Mouse (Mus musculus) forebrain, embryonic 14.5 days (tissue): ENCODE results near the gene Fancf. TPM values are rescaled to one million over a fixed set of nuclear protein-coding genes. Genes with fewer than 3 reads are reported as not detected.

Source experiments
- ATAC-seq: fragments of 200-750 bp; cut with Nextera tagmentation; 2 replicates; pipeline ENCODE4 v1.8.0; 2017; ENCODE audit warnings: mild to moderate bottlenecking, moderate library complexity
- DNase-seq: peaks from one replicate; pipeline ENCODE4 v3.0.0-alpha.2; 2015; ENCODE audit warnings: low spot score
- H3K27ac ChIP-seq: fragments of 300-500 bp; sonication (generic); 2 replicates; pipeline ENCODE4 v1.5.1; 2014; ENCODE audit warnings: low read depth, mild to moderate bottlenecking, control low read depth, low read length, moderate library complexity
- H3K27me3 ChIP-seq: fragments of 300-500 bp; sonication (generic); replicated peaks from 2 replicates; pipeline ENCODE4 v1.6.1; 2014; ENCODE audit warnings: low read length, control low read depth, mixed read lengths; ENCODE audit not compliant: control insufficient read depth, insufficient read depth
- H3K36me3 ChIP-seq: fragments of 300-500 bp; sonication (generic); 2 replicates; pipeline ENCODE4 v1.6.1; 2014; ENCODE audit warnings: low read length, control low read depth; ENCODE audit not compliant: control insufficient read depth, insufficient read depth
- H3K4me1 ChIP-seq: fragments of 300-500 bp; sonication (generic); 2 replicates; pipeline ENCODE4 v1.6.1; 2014; ENCODE audit warnings: antibody characterized with exemption, low read length, control low read depth; ENCODE audit not compliant: control insufficient read depth, insufficient read depth
- H3K4me2 ChIP-seq: fragments of 300-500 bp; sonication (generic); 2 replicates; pipeline ENCODE4 v1.6.1; 2014; ENCODE audit warnings: mild to moderate bottlenecking, control low read depth, low read length
- H3K4me3 ChIP-seq: fragments of 300-500 bp; sonication (generic); 2 replicates; pipeline ENCODE4 v1.5.1; 2014; ENCODE audit warnings: low read depth, low read length, control low read depth
- H3K9ac ChIP-seq: fragments of 300-500 bp; sonication (generic); 2 replicates; pipeline ENCODE4 v1.6.1; 2014; ENCODE audit warnings: mild to moderate bottlenecking, low read length, control low read depth, moderate library complexity
- H3K9me3 ChIP-seq: fragments of 300-500 bp; sonication (generic); replicated peaks from 2 replicates; pipeline ENCODE4 v1.6.1; 2016; ENCODE audit warnings: low read length, control low read depth, mixed read lengths; ENCODE audit not compliant: control insufficient read depth
- WGBS: fragments of 180-500 bp; shearing (Covaris S2); extraction: QIAGEN DNeasy Blood & Tissue Kit; methylation state at CpG from one replicate; pipeline ENCODE4 v1.1.7; 2014; 5-methylcytosine and 5-hydroxymethylcytosine counted together
- polyA plus RNA-seq: library from polyadenylated mRNA; unstranded; fragments of >200 nt; fragmentation: Nextera tagmentation; extraction: Ambion mirVana; gene quantifications from 2 replicates; pipeline ENCODE4 v1.2.1, GENCODE M21; 2014

Fancf gene
- polyA plus RNA-seq, 1 experiment from 2014 or later = 6.4 TPM

- Histone ChIP-seq H3K9ac (peak overlapping the region; percentile 83), H3K4me1 (peaks cover 16% of the 10 kb centered on the region), H3K27me3 (no peaks in the 10 kb centered on the region), H3K4me2 (peak overlapping the region; percentile 71), H3K27ac (no peak overlapping the region), H3K4me3 (peak overlapping the region; percentile 70), H3K9me3 (no peaks in the 10 kb centered on the region), H3K36me3 (no peaks in the 10 kb centered on the region; the same call in 1 of the 2 replicates)
- WGBS = 75% methylated on average over 3 of the region's 3 CpGs
- ATAC-seq (no peak), DNase-seq (no peak)
Measured at GRCm38 (mm10) chr7:51862842-51863241, 775 bp upstream of the Fancf start.

GRCm38 (mm10) chr7:51861250-51862096, 594 bp downstream of the Fancf start, which contains the start of gene Gas2:
Gene Gas2 (plus strand): TSS chr7:51862015.
- Histone ChIP-seq H3K4me1 (peaks cover 16% of the 10 kb centered on the region), H3K36me3 (peaks cover 2% of the 10 kb centered on the region; the same call in 1 of the 2 replicates), H3K9me3 (no peaks in the 10 kb centered on the region), H3K27me3 (no peaks in the 10 kb centered on the region), H3K4me3 (peak within 1 kb of the TSS; percentile 70), H3K4me2 (peak within 1 kb of the TSS; percentile 71), H3K27ac (peak within 1 kb of the TSS; percentile 98), H3K9ac (peak within 1 kb of the TSS; percentile 83)
- ATAC-seq (peak; percentile 90), DNase-seq (peak; percentile 92)
- 9% methylated on average over 87 of the region's 105 CpGs for WGBS

- no peaks in the 10 kb centered on the region for H3K9me3 ChIP-seq
- no peaks in the 10 kb centered on the region for H3K4me1 ChIP-seq
- H3K27me3 ChIP-seq = no peaks in the 10 kb centered on the region
- 91% methylated on average over 5 of the region's 5 CpGs for WGBS
- H3K4me3 ChIP-seq = no peak overlapping the region
- H3K27ac ChIP-seq = no peak overlapping the region
- DNase-seq = no peak
- no peak overlapping the region for H3K9ac ChIP-seq
- no peak for ATAC-seq
- H3K36me3 ChIP-seq = no peaks in the 10 kb centered on the region
- no peak overlapping the region for H3K4me2 ChIP-seq
Measured at GRCm38 (mm10) chr7:51851890-51852507, 10.1 kb downstream of the Fancf start.

GRCm38 (mm10) chr7:51850877-51851276, 11.2 kb downstream of the Fancf start:
- Histone ChIP-seq H3K27me3 (no peaks in the 10 kb centered on the region), H3K27ac (no peak overlapping the region), H3K4me1 (no peaks in the 10 kb centered on the region), H3K9me3 (no peaks in the 10 kb centered on the region), H3K36me3 (no peaks in the 10 kb centered on the region), H3K9ac (no peak overlapping the region), H3K4me2 (no peak overlapping the region), H3K4me3 (no peak overlapping the region)
- ATAC-seq (no peak), DNase-seq (no peak)
- WGBS = 74% methylated on average over 6 of the region's 6 CpGs

GRCm38 (mm10) chr7:51840515-51840914, 21.6 kb downstream of the Fancf start:
- no peak for ATAC-seq
- Histone ChIP-seq H3K4me2 (no peak overlapping the region), H3K36me3 (no peaks in the 10 kb centered on the region), H3K9me3 (peaks cover 3% of the 10 kb centered on the region; the same call in 1 of the 2 replicates), H3K9ac (no peak overlapping the region), H3K4me1 (no peaks in the 10 kb centered on the region), H3K4me3 (no peak overlapping the region), H3K27ac (no peak overlapping the region), H3K27me3 (no peaks in the 10 kb centered on the region)
- DNase-seq = peak; percentile 16
- 78% methylated on average over 7 of the region's 7 CpGs for WGBS

GRCm38 (mm10) chr7:51831917-51832316, 30.1 kb downstream of the Fancf start:
- Histone ChIP-seq H3K4me1 (0 out of 2 replicates have a peak, but pooled peaks cover 6% of the 10 kb centered on the region), H3K36me3 (no peaks in the 10 kb centered on the region), H3K27me3 (no peaks in the 10 kb centered on the region), H3K9ac (no peak overlapping the region), H3K4me2 (no peak overlapping the region), H3K4me3 (no peak overlapping the region), H3K9me3 (no peaks in the 10 kb centered on the region), H3K27ac (peak overlapping the region; percentile 15; the same call in 1 of the 2 replicates)
- WGBS = 24% methylated on average over 7 of the region's 7 CpGs
- DNase-seq (peak; percentile 85), ATAC-seq (peak; percentile 92)

- WGBS = 61% methylated on average over 7 of the region's 7 CpGs
- ATAC-seq (peak; percentile 77), DNase-seq (peak; percentile 80)
- no peaks in the 10 kb centered on the region for H3K4me1 ChIP-seq
- H3K27me3 ChIP-seq = no peaks in the 10 kb centered on the region
- no peak overlapping the region for H3K4me3 ChIP-seq
- H3K36me3 ChIP-seq = no peaks in the 10 kb centered on the region
- H3K9me3 ChIP-seq = no peaks in the 10 kb centered on the region
- H3K4me2 ChIP-seq = no peak overlapping the region
- peak overlapping the region; percentile 48; the same call in 1 of the 2 replicates for H3K27ac ChIP-seq
- H3K9ac ChIP-seq = no peak overlapping the region
Measured at GRCm38 (mm10) chr7:51823562-51824338, 38.3 kb downstream of the Fancf start.

- 63% methylated on average over 2 of the region's 2 CpGs for WGBS
- Histone ChIP-seq H3K36me3 (no peaks in the 10 kb centered on the region), H3K4me1 (no peaks in the 10 kb centered on the region), H3K4me3 (no peak overlapping the region), H3K9me3 (no peaks in the 10 kb centered on the region), H3K9ac (no peak overlapping the region), H3K27me3 (no peaks in the 10 kb centered on the region), H3K27ac (no peak overlapping the region), H3K4me2 (no peak overlapping the region)
- DNase-seq = peak; percentile 46
- ATAC-seq = no peak
Measured at GRCm38 (mm10) chr7:51821467-51821866, 40.6 kb downstream of the Fancf start.
